Mouse (Mus musculus) bone marrow, adult 2 months (tissue): Measurements from ENCODE around the gene Coro6. TPM values are rescaled to one million over a fixed set of nuclear protein-coding genes. Genes with fewer than 3 reads are reported as not detected.

Experiments
- H3K27ac ChIP-seq: fragments of 200-500 bp; 2 replicates; pipeline ENCODE4 v1.5.1; 2012; ENCODE audit warnings: low read depth, mild to moderate bottlenecking, control low read depth, inconsistent platforms, low read length; ENCODE audit not compliant: control insufficient read depth, poor library complexity, insufficient read depth
- H3K4me1 ChIP-seq: fragments of 200-500 bp; 2 replicates; pipeline ENCODE4 v1.6.1; 2011; ENCODE audit warnings: low read length; ENCODE audit not compliant: control insufficient read depth, insufficient read depth
- H3K4me3 ChIP-seq: fragments of 200-500 bp; replicated peaks from 2 replicates; pipeline ENCODE3; 2011; ENCODE audit warnings: mild to moderate bottlenecking, low read depth, low read length, control low read depth; ENCODE audit not compliant: control insufficient read depth
- CTCF ChIP-seq: fragments of 200-500 bp; IDR thresholded peaks from 2 replicates; pipeline ENCODE4 v1.5.1; 2011; ENCODE audit warnings: low read length, control low read depth; ENCODE audit not compliant: control insufficient read depth, insufficient read depth
- POLR2A ChIP-seq: fragments of 200-500 bp; IDR thresholded peaks from 2 replicates; pipeline ENCODE4 v1.6.1; 2011; ENCODE audit warnings: low read depth, mild to moderate bottlenecking, control low read depth, low read length, borderline replicate concordance; ENCODE audit not compliant: control insufficient read depth
- WGBS: fragments of 180-500 bp; shearing (Covaris S2); methylation state at CpG from one replicate; pipeline ENCODE4 v1.1.7; 2018; 5-methylcytosine and 5-hydroxymethylcytosine counted together
- polyA plus RNA-seq: library from polyadenylated mRNA; stranded (reverse); fragments of >200 nt; gene quantifications from 2 replicates; pipeline ENCODE4 v1.2.4, GENCODE M21; 2011; ENCODE audit warnings: low replicate concordance; ENCODE audit not compliant: missing spikeins, insufficient read depth, insufficient read length

Coro6 gene
- polyA plus RNA-seq, 1 experiment, result 1.00 TPM

- TF ChIP-seq POLR2A (no peak), CTCF (no peak)
- H3K27ac ChIP-seq, result no peak overlapping the region
- WGBS, result 87% methylated on average over 9 of the region's 9 CpGs
These were observed 6.3 kb upstream of the Coro6 start for GRCm38 (mm10) chr11:77455770-77456510.

GRCm38 (mm10) chr11:77456866-77457265, 5.3 kb upstream of the Coro6 start:
- WGBS, result 40% methylated on average over 6 of the region's 6 CpGs
- TF ChIP-seq CTCF, result no peak
- TF ChIP-seq POLR2A, result no peak
- Histone ChIP-seq H3K27ac (no peak overlapping the region), H3K4me1 (no peaks in the 10 kb centered on the region), H3K4me3 (no peak overlapping the region)

More at GRCm38 (mm10) chr11:77455770-77456510, 6.3 kb upstream of the Coro6 start:
- Histone ChIP-seq H3K4me1 (no peaks in the 10 kb centered on the region), H3K4me3 (no peak overlapping the region)

GRCm38 (mm10) chr11:77461856-77462255, 355 bp upstream of the Coro6 start:
- TF ChIP-seq CTCF, result no peak
- Histone ChIP-seq H3K4me1 (no peaks in the 10 kb centered on the region), H3K4me3 (no peak overlapping the region), H3K27ac (no peak overlapping the region)
- 11% methylated on average over 6 of the region's 6 CpGs for WGBS

GRCm38 (mm10) chr11:77463101-77463445, 862 bp downstream of the Coro6 start:
- Histone ChIP-seq H3K4me1 (no peaks in the 10 kb centered on the region), H3K4me3 (no peak overlapping the region), H3K27ac (no peak overlapping the region)
- TF ChIP-seq POLR2A (no peak), CTCF (no peak)
- WGBS, result 45% methylated on average over 8 of the region's 8 CpGs

GRCm38 (mm10) chr11:77463786-77464185, 1.6 kb downstream of the Coro6 start:
- Histone ChIP-seq H3K27ac (no peak overlapping the region), H3K4me3 (no peak overlapping the region), H3K4me1 (no peaks in the 10 kb centered on the region)
- no peak for TF ChIP-seq CTCF
- no peak for TF ChIP-seq POLR2A
- 79% methylated on average over 10 of the region's 10 CpGs for WGBS

GRCm38 (mm10) chr11:77464684-77465083, 2.5 kb downstream of the Coro6 start:
- H3K27ac ChIP-seq, result no peak overlapping the region
- H3K4me1 ChIP-seq, result no peaks in the 10 kb centered on the region
- TF ChIP-seq POLR2A, result no peak
- TF ChIP-seq CTCF, result no peak
- WGBS, result 73% methylated on average over 4 of the region's 4 CpGs
- H3K4me3 ChIP-seq, result no peak overlapping the region

- 66% methylated on average over 3 of the region's 3 CpGs for WGBS
- H3K4me3 ChIP-seq, result no peak overlapping the region
These were observed 2.9 kb downstream of the Coro6 start for GRCm38 (mm10) chr11:77465111-77465510.

GRCm38 (mm10) chr11:77466544-77466943, 4.3 kb downstream of the Coro6 start:
- Histone ChIP-seq H3K4me3 (no peak overlapping the region), H3K4me1 (no peaks in the 10 kb centered on the region), H3K27ac (no peak overlapping the region)
- TF ChIP-seq CTCF (no peak), POLR2A (no peak)
- WGBS, result 61% methylated on average over 9 of the region's 9 CpGs

More at GRCm38 (mm10) chr11:77465111-77465510, 2.9 kb downstream of the Coro6 start:
- H3K4me1 ChIP-seq, result no peaks in the 10 kb centered on the region
- no peak overlapping the region for H3K27ac ChIP-seq
- no peak for TF ChIP-seq POLR2A
- no peak for TF ChIP-seq CTCF

- TF ChIP-seq CTCF (peak; percentile 64), POLR2A (no peak)
- no peak overlapping the region for H3K4me3 ChIP-seq
- 4% methylated on average over 25 of the region's 25 CpGs for WGBS
- no peak overlapping the region for H3K27ac ChIP-seq
- H3K4me1 ChIP-seq, result no peaks in the 10 kb centered on the region
These were observed 4.9 kb downstream of the Coro6 start for GRCm38 (mm10) chr11:77467157-77467556.
